Mouse (Mus musculus) right cerebral cortex, postnatal 4 days (tissue): Measurements from ENCODE around the gene Zfp423.
A peak's percentile ranks its signal among the peaks of the same experiment; 100 is the strongest.

ENCODE experiments used
- DNase-seq: peaks from one replicate; pipeline ENCODE4 v3.0.0-alpha.2; 2022

Zfp423 gene

DNA sequence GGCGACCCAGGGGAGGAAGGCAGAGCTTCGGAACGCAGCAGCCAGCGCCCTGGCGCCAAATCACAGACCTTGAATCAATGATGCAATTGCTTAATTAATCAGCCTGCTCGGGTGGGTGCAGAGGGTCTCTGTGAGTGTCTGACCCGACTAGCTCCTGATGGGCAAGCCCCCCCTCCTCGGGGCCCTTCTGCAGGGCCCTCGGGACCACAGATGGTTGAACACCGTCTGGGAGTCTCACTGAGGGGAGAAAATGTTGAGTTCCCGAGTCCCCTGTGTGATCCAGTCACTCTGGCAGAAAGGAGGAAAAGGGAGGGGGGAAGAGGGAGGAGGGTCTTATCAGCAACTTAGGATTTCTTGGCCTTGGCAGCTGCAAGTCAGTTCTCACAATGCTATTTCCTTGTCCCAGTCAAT lies 124.0 kb downstream of the Zfp423 start:
- DNase-seq = no peak

DNA sequence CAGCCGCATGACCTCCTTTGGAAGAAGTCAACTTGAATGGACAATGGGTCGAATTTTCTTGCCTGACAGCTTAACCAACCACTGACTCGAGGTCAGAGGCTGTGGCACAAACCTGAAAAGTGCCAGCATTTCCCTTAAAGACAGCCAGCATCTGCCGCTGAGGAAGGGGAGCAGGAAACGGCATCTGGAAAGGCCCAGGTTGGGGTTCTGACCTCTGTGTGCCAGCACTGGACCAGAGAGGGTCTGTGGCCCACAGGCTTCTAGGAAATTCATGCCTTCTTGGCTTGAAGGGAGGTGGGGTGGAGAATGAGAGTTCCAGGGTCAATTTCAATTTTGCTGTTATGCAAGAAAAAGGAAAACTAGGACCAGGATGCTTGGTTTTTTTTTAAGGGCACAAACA lies 124.7 kb downstream of the Zfp423 start:
- DNase-seq = no peak

DNA sequence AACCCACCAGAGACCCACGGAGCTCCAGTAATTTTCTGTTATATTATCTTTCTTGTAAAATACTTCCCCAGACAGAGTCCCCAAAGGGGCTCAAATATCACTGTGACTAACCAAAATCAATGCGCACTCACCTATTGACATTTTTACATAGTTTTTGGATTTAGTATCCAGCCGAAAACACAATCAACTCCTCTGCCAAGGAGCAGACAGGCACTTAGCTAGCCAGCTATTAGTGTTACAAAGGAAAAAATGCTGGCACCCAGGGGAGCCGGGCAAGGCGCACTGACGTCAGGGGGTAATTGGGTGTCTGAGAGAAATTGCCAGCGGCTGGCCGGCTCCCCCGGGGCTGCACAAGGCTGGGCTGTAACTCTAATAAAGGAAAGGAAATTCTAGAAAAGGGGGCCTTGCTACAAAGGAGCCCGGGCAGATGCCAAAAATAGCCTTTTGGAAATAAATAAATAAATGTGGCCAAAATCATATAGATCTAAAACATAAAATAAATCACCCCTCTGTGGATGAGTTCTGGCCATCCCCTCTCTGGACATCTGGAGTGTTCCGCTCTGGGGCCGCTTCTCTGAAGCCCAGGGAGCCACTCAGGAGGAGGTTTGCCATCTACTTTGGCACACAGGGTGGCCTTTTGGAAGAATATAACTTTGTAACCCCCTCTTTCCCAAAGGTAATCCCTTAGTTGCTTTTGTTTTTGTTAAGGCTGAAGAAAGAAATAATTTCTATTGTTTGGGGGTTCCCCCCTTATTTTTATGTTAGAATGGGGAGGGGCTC lies 125.4 kb downstream of the Zfp423 start:
- no peak for DNase-seq

DNA sequence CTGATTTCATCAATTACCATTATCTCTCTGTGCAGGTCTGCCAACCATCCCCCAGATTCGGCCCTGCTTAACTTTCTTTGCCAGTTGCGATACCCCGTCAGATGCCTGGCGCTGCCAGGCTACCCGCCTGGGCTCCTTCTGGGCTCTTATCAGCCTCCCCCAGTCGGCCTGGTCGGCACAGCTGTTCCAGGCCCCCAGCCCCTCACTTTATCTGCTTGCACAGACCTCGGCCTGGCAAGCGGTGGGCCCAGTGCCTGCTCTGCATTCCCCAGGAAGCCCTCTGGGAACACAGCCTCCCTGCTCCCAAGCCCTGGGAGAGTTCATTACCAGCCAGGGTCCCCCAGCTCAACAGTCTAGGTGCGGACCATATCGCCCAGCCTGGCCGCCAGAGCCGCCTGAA lies 126.1 kb downstream of the Zfp423 start:
- DNase-seq = no peak

DNA sequence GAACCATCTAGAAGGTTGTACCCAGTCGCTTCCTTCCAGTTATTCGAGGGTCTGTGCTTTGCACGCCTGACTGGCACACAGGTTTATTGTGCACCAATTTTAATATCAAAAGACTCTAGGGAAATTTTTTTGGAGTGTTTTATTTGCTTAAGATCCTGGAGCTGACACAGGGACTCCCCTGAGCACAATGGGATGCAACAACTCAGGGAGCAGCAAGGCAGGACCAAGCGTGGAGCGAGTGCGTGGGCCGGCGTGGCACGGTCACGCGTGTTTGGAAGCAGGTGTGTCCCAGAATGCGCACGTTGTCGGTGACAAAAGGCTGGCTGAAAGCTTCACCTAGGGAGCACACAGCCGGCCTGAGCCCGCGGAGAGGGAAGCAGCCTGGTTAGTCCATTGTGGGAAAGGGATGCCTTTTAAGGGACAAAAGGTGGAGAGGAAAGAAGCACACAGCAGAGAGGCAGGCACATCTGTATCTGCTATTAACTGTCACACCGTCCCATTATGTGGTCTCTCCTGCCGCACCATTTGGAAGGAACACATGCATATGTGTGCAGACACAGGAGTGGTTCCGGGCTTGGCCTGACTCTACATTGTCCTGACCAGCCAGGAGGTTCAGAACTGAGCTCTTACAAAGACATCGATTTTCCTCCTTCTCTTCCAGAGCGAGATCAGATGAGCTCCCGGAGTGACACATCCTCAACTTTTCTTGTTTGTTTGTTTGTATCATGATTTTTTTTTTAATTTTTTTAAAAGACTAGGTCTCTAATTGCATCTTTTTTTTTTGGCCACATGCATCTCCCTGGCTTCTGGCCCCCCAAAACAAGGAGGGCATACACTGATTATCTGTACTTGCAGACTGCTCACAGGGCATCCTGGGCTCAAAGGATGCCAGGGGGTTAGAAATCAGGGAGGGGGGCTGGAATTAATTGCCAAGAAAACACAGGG lies 126.7 kb downstream of the Zfp423 start:
- no peak for DNase-seq

DNA sequence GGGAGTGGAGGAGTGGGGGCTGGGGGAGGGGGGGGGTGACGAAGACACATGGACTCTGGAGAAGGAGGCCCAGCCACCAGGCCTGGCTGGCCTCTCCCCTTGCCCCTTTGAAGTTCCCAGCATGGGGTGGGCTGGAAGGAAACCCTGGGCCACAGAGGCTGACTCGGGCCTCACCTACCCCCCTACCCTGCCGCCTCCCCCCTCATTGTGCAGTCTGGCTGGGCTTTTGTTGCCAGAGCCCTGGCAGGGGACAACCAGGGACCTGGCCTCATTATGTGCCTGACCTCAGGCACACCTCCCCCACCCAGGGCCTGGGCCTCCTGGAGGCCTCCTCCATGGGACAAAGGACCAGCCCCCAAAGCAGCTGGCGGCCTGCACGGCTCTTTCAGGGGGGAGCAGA lies 127.8 kb downstream of the Zfp423 start:
- DNase-seq = no peak

DNA sequence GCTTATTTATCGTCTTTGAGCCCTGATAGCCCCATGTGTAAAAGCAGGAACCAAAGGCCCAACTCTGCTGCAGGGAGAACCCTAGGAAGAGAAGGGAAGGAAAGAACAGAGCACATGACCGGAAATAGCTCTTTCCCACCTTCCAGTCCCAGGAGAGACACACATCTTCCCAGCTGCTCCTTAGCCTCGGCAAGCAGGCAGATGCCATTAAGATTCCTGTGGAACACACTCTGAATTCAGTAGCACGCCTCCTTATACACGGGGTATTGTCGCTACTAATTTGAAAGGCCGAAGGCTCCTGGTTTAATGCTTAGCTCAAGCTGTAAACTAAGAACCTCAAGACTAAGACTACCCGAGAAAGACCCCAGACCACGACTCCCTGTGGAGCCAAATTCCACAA lies 128.3 kb downstream of the Zfp423 start:
- no peak for DNase-seq

DNA sequence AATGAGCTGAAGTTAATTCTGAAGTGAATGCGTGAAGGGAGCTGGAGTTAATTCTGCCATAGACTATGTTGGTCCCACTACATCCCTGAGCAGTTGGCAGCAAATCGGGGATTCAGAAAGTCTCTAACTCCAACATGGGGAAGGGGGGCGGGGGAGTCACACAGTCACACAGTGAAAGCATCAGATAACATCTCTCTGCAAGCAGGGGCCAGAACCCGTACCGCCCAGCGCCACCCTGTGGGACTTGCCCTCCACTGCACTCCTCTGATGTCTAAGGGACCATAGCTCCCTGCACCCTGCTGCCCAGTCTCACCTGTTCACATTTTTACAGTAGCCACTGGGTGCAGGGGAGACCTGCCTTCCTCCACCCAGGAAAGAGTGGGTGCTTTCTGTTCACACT lies 129.2 kb downstream of the Zfp423 start:
- peak; percentile 33 for DNase-seq

DNA sequence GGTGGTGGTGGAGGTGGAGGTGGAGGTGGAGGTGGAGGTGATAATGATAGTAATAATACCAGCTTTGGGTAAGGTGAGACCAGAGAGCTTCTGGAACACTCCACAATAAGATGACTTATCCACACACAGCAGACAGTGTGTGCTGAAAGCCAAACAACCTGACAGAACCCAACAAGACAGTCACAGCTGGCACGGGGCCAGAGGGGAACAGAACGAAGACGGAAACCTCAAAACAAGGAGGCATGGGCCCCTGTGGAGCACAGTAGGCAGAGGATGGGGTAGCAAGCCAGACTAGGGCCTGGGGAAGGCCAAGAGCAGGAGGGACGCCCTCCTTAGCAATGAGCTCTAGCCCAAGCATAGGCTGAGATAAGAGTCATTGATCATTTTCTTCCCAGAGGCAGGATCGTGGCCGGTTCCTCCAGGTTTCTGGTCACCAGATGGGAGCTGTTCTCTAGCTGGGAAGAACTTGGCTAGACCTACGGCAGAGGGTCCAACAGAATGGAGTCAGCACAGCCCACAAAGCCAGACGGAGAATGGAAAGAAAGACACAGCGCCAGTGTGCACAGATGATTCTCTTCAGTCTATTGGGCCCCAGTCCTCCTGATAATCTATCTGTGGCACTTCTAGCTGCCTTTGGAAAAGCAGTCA lies 133.3 kb downstream of the Zfp423 start:
- DNase-seq = no peak

DNA sequence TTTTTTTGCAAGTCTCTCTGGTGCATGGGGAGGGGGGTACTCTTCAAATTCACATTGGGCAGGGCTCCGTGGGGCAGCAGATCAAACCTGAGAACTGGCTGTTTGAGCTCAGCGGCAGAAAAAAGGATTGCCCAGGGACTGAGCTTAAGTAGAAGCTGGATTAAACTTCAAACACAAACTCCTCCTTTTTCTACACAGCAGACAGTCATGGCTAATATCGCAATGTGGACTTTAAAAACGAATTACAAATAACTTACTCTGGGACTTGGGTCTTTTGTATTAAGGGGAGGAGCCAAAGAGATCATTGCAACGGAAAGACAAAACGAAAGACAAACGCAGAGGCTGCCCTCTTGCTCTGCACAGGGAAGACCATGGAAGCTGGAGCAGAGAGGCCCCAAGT lies 136.2 kb downstream of the Zfp423 start:
- no peak for DNase-seq

DNA sequence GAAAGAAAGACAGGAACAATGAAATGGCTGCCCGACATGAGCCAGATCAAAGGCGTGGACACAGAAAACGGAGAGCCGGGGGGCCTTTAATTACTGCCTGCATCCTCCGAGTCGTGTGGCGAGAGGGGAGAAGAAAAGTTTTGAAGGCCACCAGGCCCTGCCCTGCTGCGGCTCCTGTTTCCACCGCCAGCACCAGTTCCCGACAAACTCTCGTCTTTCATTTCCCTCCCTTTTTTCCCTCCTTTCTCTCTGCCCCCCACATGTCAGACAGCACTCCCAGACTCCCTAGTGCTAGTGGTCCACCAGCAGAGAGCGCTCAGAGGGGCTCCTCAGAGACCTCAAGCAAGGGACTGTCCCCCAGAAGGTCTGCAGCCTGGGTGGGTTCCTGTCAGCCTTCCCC lies 136.7 kb downstream of the Zfp423 start:
- no peak for DNase-seq

DNA sequence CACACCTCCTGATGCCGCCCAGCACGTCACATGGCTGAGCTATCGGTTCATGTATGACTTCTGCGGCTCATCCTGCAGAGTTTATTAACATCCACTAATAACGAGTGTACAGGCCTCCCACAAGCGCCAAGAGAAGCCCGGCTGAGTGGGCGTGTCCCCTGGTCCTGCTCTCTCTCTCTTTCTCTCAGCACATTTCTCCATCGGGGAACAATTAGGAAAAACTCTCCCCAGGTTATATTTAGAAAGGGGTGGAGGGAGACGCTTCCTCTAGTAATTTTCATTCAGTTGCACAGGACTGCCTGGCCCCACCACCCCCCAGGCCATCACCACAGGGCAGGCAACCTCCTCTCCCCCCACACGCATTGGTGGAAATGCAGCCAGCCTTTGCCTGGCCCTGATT lies 137.2 kb downstream of the Zfp423 start:
- no peak for DNase-seq

DNA sequence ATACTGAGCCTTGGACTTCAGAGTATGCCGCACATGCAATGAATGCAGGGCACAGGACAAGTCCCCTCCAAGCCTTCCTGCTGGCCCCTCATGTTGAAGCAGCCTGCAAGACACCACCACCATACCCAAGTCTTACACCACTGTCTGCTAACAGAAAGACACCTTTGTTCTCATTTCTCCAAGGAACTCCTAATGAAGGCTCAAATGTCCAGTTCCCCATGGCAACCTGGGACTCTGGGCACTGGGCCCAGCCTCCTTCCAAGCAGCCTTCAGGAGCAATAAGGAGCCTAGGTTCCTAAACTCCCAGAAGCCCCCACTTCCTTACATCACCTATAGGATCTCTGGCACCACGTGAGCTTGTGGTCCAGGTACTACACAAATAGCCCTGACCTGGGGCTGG lies 137.7 kb downstream of the Zfp423 start:
- no peak for DNase-seq

DNA sequence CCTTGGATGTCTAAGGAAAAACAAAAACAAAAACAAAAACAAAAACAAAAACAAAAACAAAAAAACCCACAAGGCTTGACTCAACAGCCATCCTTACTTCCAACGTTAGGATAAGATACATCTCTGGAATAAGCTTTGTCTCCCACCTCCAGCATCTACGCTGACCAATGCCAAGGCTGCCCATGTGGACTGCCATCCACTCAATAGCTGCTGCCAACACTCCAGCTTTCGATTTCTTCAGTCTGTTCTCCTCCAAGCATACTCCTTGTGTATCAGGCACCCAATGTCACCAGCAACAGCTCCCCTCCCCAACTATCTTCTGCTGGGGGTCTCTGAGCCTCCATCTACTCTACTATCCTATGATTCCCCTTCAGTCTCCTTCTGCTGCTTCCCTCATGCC lies 140.1 kb downstream of the Zfp423 start:
- DNase-seq = no peak

DNA sequence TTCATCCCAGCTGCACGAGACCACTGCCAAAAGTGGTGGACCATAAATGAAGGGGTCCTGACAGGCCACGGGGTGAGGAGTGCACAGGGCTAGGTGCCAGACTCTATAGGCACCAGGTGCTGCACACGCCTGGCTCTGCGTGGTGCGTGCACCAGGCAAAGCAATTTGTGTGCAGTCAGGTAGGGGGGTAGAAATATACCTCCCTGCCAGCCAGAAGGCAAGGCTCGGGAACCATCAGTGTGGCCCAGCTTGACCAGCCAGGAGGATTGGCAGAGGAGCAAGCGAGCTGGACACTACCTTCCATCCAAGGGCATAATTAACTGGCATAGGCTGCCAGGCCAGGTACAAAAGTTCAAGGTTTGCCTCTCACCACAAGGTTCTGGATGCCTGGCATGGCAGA lies 140.9 kb downstream of the Zfp423 start:
- DNase-seq = no peak

DNA sequence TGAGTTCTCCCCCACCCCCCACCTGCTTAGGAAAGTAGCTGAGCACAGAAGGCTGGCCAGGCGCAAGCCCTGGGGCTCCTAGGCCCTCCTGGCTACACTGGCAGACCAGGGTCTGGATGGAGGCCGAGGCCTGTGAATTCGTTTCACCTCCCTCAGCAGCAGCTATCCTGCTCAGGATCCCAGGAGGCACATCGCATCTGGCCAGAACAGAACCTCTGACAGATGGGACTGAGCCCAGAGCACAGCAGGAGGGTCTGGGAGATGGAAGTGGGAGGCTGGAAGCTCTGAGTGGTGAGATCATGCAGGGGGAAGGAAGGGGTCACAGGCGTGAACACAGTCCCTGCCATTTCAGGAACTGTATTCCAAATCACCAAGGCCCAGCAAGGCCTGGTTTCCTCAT lies 143.3 kb downstream of the Zfp423 start:
- DNase-seq = no peak

DNA sequence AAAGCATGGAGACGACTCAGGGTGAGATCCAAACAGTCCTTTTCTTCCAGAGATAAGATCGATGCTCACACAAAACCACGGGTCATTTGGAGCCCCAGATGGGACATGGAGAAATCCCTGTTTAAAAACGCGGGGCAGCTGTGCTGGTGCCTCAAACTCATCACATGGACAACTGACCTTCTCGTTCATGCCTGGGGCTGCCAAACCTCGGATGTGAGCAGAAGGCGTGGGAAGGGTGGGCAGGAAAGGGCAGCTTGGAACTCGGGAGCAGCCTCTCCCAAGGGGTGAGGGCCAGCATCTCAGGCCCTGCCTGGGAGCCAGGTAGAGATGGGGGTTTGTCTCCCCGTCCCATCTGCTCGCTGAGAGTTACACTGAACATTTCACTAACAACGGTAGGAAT lies 146.7 kb downstream of the Zfp423 start:
- no peak for DNase-seq

DNA sequence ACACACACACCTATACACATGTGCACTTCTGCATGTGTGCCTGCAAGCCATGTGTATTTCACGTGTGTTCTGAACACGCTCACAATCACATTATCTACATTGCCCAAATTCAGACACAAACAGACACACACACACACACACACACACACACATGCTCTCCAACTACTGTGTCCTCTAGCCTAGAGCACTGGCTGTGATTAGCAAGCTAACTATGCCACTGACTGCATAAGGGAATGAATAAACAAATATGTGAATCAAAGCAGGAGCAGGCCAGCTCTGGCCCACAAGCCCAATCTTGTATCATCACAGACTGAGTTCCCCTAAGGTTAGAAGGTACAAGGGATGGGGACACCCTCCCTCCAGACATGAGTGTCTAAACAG lies 147.3 kb downstream of the Zfp423 start:
- no peak for DNase-seq

DNA sequence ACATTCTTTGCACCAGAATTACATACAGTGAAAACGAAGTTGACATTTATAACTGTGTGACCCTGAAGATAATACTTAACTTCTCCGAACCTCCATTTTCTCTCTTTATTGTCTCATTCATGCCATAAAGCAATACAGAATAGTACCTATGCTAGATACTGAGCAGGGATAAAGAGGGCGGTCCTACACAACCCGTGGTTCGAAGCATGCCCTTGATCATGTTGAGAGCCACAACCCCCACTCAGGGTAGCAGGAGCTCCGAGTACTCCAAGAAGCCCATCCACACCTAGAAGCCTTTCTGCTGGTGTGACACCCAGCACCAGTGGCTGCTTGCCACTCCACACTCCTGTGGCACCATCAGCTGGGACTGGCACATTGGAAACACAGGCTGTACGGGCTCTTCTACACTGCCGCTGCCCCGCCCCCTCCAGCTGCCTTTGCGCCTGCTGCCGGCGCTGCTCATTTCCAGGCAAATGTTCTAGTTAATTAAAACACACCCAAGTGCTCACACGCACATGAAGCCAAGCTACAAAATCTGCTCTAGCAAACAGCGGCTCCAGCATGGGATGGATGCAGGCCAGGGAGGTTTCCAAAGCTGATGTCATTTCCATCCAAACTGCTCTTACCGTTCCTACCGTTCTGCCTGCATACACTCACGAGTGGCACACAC lies 147.9 kb downstream of the Zfp423 start:
- peak; percentile 82 for DNase-seq

DNA sequence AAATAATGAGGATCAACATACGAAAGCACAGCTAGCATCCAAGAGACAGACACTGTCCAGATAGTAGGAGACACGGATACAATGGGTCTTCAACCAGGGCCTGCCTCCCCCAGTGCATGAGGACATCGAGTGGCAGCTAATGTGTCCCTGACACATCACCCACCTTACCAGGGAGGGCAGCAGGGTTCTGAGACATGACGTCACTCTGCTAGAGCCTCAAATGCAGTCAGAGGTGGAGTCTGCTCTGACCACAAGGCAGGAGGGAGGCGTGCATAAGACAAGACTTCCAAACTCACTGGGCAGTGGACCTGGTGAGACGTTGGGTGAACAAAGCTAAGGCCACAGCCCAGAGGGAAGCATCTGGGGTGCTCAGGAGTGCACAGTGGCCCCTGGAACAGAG lies 148.6 kb downstream of the Zfp423 start:
- no peak for DNase-seq

DNA sequence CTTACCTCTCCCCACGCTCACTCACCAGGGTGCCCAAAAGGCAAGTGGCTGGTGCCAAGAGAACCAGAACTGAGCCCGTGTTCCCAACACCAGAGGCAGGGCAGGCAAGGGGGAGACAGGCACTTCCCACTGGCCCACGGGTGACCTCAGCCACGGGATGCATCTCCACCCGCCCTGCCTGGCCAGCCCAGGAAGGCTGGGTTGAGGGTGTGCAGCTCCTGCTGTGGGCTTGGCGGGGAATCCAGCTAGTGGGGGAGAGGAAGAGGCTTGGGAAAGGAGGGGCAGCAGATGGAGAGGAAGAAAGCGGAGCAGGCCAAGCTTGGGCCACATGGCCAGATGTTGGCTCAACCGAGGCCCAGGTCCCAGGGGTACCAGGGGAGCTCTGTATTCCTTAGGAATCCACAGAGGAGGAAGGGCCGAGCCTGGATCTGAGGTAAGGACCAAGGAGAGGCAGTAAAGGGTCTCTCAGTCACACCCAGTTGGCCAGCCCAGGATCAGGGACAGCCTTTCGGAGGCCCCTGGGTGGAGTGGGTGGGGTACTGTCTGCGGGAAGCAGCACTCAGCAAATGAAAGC lies 155.0 kb downstream of the Zfp423 start:
- no peak for DNase-seq

DNA sequence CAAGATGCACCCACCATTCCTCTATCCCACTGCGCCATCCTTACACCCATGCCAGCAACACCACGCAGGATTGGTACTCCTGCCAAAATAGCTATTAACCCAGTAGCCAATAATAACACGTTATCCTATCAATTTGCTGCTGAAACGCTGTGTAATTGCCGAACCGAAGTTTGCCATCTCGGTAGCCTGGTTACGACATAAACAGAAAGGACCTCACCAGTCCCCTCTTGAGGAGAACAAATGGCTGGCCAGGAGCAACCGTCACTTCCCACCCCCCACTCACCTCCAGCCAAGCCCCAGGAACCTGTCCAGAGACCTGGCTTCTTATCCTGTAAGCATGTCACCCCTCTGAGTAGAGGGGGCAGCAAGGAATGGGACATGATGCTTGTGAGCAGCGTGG lies 156.0 kb downstream of the Zfp423 start:
- DNase-seq = no peak

DNA sequence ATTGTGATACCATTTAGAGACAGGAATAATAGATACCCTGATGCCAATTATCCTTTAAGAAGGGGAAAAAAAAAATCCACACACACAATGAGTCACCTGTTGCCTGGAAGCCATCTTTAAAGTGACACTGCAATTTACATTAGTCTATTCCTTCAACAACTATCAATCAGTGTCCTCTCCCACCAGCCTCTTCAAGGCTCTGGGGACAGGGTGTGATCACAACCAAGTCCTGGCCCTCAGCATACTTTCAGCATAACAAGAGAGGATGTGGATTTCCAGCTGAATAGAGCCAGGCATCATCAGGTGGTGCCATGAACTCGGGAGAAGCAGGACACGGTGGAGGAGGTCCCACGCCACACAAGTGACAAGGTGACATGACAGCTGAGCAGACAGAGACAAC lies 156.8 kb downstream of the Zfp423 start:
- DNase-seq = no peak
